Mouse (Mus musculus) urinary bladder, adult 2 months (tissue): ENCODE measurements around the gene Tppp2. TPM values are rescaled to one million over a fixed set of nuclear protein-coding genes. Genes with fewer than 3 reads are reported as not detected.

Experiments
- DNase-seq: peaks from one replicate; pipeline ENCODE4 v3.0.0; 2022; ENCODE audit warnings: low spot score
- polyA plus RNA-seq: library from polyadenylated mRNA; depleted of rRNA; stranded (reverse); fragments of >200 nt; gene quantifications from 2 replicates; pipeline ENCODE4 v1.2.3, GENCODE M21; 2012; rRNA removed

Gene Tppp2
- polyA plus RNA-seq, result 0.11 TPM in 1 of 2 replicates, not detected in the other

DNA sequence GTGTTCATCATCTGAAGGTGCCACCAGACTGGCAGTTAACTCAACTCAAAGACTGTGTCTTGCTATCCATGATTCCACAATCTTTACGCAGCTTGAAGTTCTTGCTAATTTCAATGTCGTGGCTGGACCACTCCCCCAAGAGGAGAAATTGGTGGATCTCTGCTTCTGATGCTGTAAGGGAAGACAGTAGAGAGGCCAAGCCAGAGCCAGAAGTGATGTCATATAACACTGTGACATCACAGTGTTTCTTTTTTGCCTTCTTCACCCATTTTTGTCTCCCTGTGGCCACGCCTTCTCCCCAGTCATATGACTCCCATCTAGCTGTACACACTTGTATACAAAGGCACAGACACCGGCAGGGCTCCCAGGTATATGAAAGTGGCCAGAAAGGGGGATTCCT is at the start of gene Tppp2:
Gene Tppp2, plus strand, starts transcription at position 301 of the 400 bp plus-strand sequence.
- DNase-seq, result no peak

- no peak for DNase-seq
These were observed 47.5 kb upstream of the Tppp2 start for GRCm38 (mm10) chr14:51870756-51871155.

DNA sequence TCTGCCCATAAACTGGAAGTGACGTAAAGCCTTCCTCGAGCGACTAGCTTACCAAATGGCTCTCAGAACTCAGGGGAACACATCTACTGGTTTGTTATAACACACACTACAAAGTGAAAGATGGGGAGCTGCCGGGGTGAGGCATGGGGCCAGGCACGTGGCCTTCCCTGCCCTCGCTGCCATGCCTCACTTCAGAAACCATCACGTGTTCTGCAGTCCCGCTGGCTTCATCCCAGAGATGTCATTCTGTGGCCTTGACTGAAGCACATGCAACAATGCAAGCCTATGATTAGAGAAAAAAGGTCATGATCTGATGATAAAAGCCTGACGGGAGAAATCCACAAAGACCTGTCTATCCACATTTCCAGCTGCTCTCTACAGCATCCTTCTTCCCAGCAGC is 46.5 kb upstream of the Tppp2 start:
- DNase-seq, result no peak

DNA sequence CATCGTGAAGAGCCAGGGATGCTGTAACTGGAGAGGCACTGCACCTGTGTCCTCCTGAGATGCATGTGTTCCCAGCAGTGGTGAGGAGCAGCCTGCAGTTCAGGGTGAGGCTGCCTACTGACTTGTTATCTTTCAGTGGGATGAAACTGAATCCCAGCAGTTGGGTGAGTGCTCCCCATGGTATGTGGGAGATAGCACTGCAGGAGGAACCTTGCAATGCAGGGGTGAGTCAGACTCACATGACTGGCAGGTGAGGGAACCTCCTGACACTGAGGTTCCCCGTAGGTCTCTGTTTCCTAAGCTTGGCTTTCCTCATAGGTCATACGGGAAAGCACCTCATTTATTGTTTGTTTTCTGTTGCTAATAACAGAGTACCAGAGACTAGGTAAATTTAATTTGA is 40.7 kb upstream of the Tppp2 start:
- DNase-seq, result no peak

DNA sequence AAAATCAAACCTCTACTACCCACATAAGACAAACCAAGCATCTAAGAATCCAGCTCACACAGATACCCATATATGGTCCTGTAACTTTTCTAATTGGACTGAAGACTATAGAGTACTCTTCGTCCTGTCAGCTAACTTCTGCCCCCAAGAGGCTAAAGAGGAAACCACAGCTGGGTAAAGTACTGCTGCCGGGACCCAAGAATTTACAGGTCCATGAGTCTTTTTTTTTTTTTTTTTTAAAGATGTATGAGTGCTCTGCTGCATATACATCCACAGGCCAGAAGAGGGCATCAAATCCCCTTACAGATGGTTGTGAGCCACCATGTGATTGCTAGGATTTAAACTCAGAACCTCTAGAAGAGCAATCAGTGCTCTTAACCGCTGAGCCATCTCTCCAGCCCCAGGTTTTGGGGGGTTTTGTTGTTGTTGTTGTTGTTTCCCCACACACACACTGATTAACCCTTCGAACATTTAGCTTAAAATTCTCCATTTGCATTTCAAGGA is 34.6 kb upstream of the Tppp2 start:
- no peak for DNase-seq

DNA sequence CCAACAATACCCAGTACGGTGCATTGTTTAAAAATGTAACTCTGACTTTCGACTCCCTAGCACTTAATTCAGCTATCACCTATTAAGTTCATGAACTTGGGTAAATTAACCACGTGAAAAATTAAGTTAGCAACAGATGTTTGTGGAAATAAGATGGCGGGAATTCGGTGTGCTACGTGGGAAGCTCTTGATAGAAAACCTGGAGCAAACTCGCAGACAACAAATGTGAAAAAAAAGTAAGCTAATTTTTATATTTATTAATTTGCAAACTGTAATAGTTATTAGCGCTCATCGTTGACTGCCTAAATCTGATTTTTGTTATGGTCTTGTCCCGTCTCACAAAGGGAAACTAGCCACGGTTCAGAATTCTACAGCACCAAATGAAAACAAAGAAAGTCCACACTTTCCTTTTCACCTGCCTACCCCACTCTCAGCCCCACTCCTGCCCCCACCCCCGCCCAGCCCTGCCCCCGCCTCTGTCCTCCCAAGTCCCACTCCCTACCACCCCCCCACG is 34.1 kb upstream of the Tppp2 start:
- no peak for DNase-seq

DNA sequence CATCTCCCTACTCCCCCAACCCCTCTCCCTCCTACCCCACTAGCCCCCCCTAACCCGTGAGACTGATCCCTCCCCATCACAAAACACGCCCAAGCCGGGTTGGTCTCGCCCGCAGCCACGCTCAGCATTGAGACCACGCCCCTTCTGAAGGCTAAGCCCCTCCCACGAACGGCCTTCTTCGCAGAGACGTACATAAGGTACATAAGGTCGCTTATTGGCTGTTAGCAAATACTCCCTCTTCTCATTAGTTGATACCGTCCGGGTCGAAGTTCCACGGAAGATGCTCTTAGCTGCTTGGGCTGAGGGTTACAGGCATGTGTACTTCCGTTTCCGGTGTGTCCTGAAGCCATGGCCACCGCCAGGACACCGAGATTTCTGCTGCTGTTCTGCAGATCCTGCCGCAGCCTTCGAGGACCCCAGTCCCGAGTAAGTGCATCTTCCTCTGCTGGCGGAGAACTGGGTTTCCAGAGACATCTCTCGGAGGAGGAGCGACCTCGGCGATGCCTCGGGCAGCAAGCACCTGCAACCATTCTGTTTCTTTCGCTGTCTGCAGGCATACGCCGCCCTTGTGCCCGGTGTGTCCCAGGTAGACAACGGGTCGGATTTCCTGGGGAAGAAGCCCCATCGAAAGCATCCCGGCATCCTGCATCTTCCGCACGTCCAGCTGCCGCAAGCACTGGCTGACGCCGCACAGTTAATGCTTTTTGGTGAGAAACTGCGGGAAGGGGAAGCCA is 33.5 kb upstream of the Tppp2 start, which contains the start of gene Mettl17:
Gene Mettl17, plus strand, starts transcription at position 245 of the 734 bp plus-strand sequence.
- DNase-seq, result peak; percentile 64

GRCm38 (mm10) chr14:51886051-51886450 is 32.2 kb upstream of the Tppp2 start:
- DNase-seq, result no peak

DNA sequence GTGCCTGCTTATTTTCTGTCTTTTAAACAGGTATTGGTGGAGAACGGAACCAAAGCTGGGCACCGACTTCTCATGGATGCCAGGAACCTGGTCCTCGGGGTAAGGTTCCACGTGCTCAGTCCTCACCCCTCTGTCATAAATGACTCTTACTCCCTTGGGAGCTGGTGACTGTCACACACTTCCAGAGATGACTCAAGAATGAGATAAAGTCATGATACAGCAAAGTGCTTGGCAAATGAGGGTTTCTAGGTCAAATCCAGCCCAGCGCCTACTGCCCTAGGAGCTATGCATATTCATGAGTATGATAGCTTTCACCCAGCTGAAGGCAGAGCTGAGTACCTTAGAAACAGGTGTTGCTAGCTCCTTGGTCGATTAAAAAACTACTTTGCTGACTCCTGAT is 28.4 kb upstream of the Tppp2 start:
- no peak for DNase-seq

GRCm38 (mm10) chr14:51892191-51892939 is 25.9 kb upstream of the Tppp2 start, which contains the start of gene Slc39a2:
Gene Slc39a2, plus strand, starts transcription at chr14:51892889.
- DNase-seq, result no peak

GRCm38 (mm10) chr14:51893094-51893794 is 25.0 kb upstream of the Tppp2 start:
- DNase-seq, result no peak

GRCm38 (mm10) chr14:51893809-51894208 is 24.4 kb upstream of the Tppp2 start:
- no peak for DNase-seq

- no peak for DNase-seq
These were observed 23.2 kb upstream of the Tppp2 start for GRCm38 (mm10) chr14:51895071-51895470.

DNA sequence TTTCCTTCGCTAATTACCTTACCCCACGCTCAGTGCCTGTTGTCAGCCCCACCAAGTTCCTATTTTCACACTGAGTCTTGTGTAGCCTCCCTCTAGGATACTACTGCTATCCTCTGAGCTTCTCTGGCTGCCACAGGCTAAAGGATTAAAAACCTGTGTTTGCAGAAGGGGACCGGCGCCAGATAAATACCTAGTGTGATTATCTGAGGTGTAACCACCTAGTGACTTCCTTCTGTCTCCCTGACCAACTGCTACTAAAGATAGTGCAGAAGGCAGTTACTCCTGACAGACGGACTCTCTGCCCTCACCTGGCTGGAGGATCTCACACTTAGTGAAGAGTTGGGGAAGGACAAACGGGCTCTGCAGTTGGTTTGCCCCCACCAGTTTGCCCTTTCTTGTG is 22.2 kb upstream of the Tppp2 start:
- DNase-seq, result no peak

GRCm38 (mm10) chr14:51896539-51897170 is 21.6 kb upstream of the Tppp2 start:
- no peak for DNase-seq

DNA sequence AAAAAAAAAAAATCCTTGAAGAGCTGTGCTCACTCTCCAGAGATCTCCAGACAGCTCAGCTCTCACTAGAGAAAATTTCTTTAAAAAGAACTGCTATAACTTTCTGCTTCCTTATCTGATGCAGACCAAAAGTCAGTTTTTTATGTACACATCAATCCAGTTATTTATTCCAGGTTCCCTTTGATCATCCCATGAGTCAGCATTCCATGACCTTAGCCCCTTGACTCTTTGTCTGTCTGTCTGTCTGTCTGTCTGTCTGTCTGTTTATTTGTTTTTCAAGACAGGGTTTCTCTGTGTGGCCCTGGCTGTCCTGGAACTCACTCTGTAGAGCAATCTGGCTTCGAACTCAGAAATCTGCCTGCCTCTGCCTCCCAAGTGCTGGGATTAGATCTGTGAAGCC is 18.9 kb upstream of the Tppp2 start:
- DNase-seq, result no peak

GRCm38 (mm10) chr14:51902806-51903710 is 15.2 kb upstream of the Tppp2 start:
- peak; percentile 74 for DNase-seq

GRCm38 (mm10) chr14:51903782-51904181 is 14.4 kb upstream of the Tppp2 start:
- DNase-seq, result no peak

DNA sequence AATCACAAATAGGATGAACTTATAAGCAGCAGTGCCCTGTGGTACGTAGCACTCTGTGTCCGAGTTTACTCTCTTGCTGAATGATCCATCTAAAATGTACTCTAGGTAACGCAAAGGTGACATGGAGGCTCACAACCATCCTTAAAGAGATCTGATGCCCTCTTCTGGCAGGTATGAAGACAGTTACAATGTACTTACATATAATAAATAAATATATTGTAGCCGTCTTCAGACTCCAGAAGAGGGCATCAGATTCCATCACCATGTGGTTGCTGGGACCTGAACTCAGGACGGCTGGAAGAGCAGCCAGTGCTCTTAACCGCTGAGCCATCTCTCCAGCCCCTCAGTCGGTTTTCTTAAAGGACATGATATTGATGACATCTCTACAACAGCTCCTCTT is 13.5 kb upstream of the Tppp2 start:
- DNase-seq, result no peak

DNA sequence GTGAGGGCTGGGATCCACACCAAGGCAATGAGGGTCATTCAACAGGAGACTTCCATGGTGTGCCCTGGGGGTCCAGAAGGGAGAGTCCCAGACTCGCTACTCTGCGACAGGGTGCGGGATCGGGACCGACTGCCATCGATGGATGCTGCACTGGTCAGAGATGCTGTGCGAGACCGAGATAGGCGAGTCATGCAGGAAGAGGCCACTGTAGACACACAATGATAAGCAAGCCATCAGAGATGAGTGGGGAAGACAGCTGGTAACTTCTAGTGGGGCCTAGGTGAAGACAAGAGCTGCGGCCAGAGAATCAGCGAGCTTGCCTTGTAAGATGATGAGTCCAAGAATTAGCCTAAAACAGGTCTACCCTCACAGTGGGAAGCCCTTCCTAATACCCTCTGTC is 12.1 kb upstream of the Tppp2 start:
- no peak for DNase-seq
